Mouse (Mus musculus) heart, embryonic 14.5 days (tissue): Measurements from ENCODE around the gene Get4. TPM values are rescaled to one million over a fixed set of nuclear protein-coding genes. Genes with fewer than 3 reads are reported as not detected.

Experiments used
- polyA plus RNA-seq: library from polyadenylated mRNA; unstranded; fragments of >200 nt; fragmentation: Nextera tagmentation; extraction: Ambion mirVana; gene quantifications from 2 replicates; pipeline ENCODE4 v1.2.1, GENCODE M21; 2014

The Get4 gene
- polyA plus RNA-seq, 1 experiment from 2014 or later, result 138 TPM

Other genes with a start within 250 kb of the Get4 start
- gene Prkar1b, start 102.3 kb upstream of the Get4 start, polyA plus RNA-seq, result 9.5 and 9.9 TPM in 2 replicates
- gene Dnaaf5, start 102.1 kb upstream of the Get4 start, polyA plus RNA-seq, result 6.4 and 6.5 TPM in 2 replicates
- 39.6 and 41.4 TPM in 2 replicates for gene Sun1, start 51.7 kb upstream of the Get4 start, polyA plus RNA-seq
- 1.8 and 2.3 TPM in 2 replicates for gene Adap1, start 73.3 kb downstream of the Get4 start, polyA plus RNA-seq
- gene Cox19, start 99.1 kb downstream of the Get4 start, polyA plus RNA-seq, result 89.4 and 91.8 TPM in 2 replicates
- gene Cyp2w1, start 100.3 kb downstream of the Get4 start, polyA plus RNA-seq, result not detected in 2 replicates
- 9.3 and 9.5 TPM in 2 replicates for gene Gpr146, start 125.4 kb downstream of the Get4 start, polyA plus RNA-seq
- 0.32 and 0.36 TPM in 2 replicates for gene C130050O18Rik, start 153.0 kb downstream of the Get4 start, polyA plus RNA-seq
- gene Gper1, start 170.8 kb downstream of the Get4 start, polyA plus RNA-seq, result 1.3 and 1.8 TPM in 2 replicates
- 15.4 and 17.0 TPM in 2 replicates for gene 3110082I17Rik, start 208.2 kb downstream of the Get4 start, polyA plus RNA-seq
- gene Zfand2a, start 232.2 kb downstream of the Get4 start, polyA plus RNA-seq, result 5.9 and 7.0 TPM in 2 replicates